Mouse (Mus musculus): ENCODE data around the gene Ern1. TPM values are rescaled to one million over a fixed set of nuclear protein-coding genes. Genes with fewer than 3 reads are reported as not detected.

Gene Ern1
- total RNA-seq, 2 experiments from 2014 or later: 11.2 to 11.8 TPM

- no peak for TF ChIP-seq CTCF (conservative IDR thresholded peaks at IDR 0.05)
These were observed 135.7 kb downstream of the Ern1 start for GRCm38 (mm10) chr11:106351941-106352340.

GRCm38 (mm10) chr11:106351253-106351652 lies 136.4 kb downstream of the Ern1 start:
- H3K27ac ChIP-seq: no peak overlapping the region
- DNase-seq (ENCODE audit: low spot score in 2 of 2): no peak
- no peak for TF ChIP-seq CTCF (conservative IDR thresholded peaks at IDR 0.05)
- H3K4me3 ChIP-seq: no peak overlapping the region

More at GRCm38 (mm10) chr11:106351941-106352340, 135.7 kb downstream of the Ern1 start:
- no peak overlapping the region for H3K27ac ChIP-seq
- no peak overlapping the region for H3K4me3 ChIP-seq
- DNase-seq (ENCODE audit: low spot score in 2 of 2): no peak

- no peak overlapping the region for H3K27ac ChIP-seq
- no peak for TF ChIP-seq CTCF (conservative IDR thresholded peaks at IDR 0.05)
- no peak for DNase-seq (ENCODE audit: low spot score in 2 of 2)
- no peak overlapping the region for H3K4me3 ChIP-seq
These were observed 136.8 kb downstream of the Ern1 start for GRCm38 (mm10) chr11:106350853-106351252.

GRCm38 (mm10) chr11:106349772-106350171 lies 137.9 kb downstream of the Ern1 start:
- DNase-seq (ENCODE audit: low spot score in 2 of 2): no peak
- H3K4me3 ChIP-seq: no peak overlapping the region
- H3K27ac ChIP-seq: no peak overlapping the region
- no peak for TF ChIP-seq CTCF (conservative IDR thresholded peaks at IDR 0.05)

- Histone ChIP-seq H3K4me3 (no peak overlapping the region), H3K27ac (no peak overlapping the region)
- no peak for TF ChIP-seq CTCF (conservative IDR thresholded peaks at IDR 0.05)
- no peak for DNase-seq (ENCODE audit: low spot score in 2 of 2)
These were observed 142.7 kb downstream of the Ern1 start for GRCm38 (mm10) chr11:106344910-106345309.

Other genes starting within 250 kb of the Ern1 start
- 10 to 100 TPM; 33.5 to 36.1 TPM for gene Ftsj3, start 231.8 kb downstream of the Ern1 start, total RNA-seq (2021)
- gene Psmc5, start 231.7 kb downstream of the Ern1 start, total RNA-seq (2021): 100 to 1,000 TPM; 160 to 176 TPM
- gene Smarcd2, start 214.9 kb downstream of the Ern1 start, total RNA-seq (2021): 10 to 100 TPM; 32.8 to 34.4 TPM
- gene Tcam1, start 211.2 kb downstream of the Ern1 start, total RNA-seq (2021): under 1 TPM; 0.15 to 0.34 TPM
- gene Gh, start 186.0 kb downstream of the Ern1 start, total RNA-seq (2021): not detected
- gene Cd79b, start 173.1 kb downstream of the Ern1 start, total RNA-seq (2021): not detected
- not detected for gene Scn4a, start 134.6 kb downstream of the Ern1 start, total RNA-seq (2021)
- not detected for gene Prr29, start 122.4 kb downstream of the Ern1 start, total RNA-seq (2021)
- 1 to 10 TPM; 2.1 to 2.2 TPM for gene Icam2, start 99.8 kb downstream of the Ern1 start, total RNA-seq (2021)
- gene Tex2, start 125.6 kb upstream of the Ern1 start, total RNA-seq (2021): 100 to 1,000 TPM; 144 TPM

All from layer of hippocampus, adult 2 months (tissue).